Mouse (Mus musculus): ENCODE measurements around the gene Zfp365. TPM values are rescaled to one million over a fixed set of nuclear protein-coding genes. Genes with fewer than 3 reads are reported as not detected.

Zfp365 gene
- polyA plus RNA-seq, 1 experiment from 2014 or later = 0.84 TPM

- no peak overlapping the region for H3K27ac ChIP-seq (ENCODE audit: low read length)
- H3K9me3 ChIP-seq (ENCODE audit: low read length) = no peaks in the 10 kb centered on the region
- WGBS = 84% methylated on average over 4 of the region's 4 CpGs
- no peak overlapping the region for H3K4me3 ChIP-seq (ENCODE audit: low read length)
- H3K4me1 ChIP-seq (ENCODE audit: insufficient read depth, low read length) = 0 out of 2 replicates have a peak, but pooled peaks cover 3% of the 10 kb centered on the region
- H3K4me2 ChIP-seq (replicated peaks; ENCODE audit: low read depth, low read length) = no peak overlapping the region
- H3K9ac ChIP-seq (replicated peaks; ENCODE audit: low read length) = no peak overlapping the region
- no peak for ATAC-seq (ENCODE audit: low FRiP score, low TSS enrichment)
- H3K27me3 ChIP-seq (ENCODE audit: insufficient read depth, low read length) = no peaks in the 10 kb centered on the region
- no peaks in the 10 kb centered on the region for H3K36me3 ChIP-seq (ENCODE audit: insufficient read depth, low read length)
Measured at GRCm38 (mm10) chr10:67857561-67857906, 54.9 kb downstream of the Zfp365 start.

DNA sequence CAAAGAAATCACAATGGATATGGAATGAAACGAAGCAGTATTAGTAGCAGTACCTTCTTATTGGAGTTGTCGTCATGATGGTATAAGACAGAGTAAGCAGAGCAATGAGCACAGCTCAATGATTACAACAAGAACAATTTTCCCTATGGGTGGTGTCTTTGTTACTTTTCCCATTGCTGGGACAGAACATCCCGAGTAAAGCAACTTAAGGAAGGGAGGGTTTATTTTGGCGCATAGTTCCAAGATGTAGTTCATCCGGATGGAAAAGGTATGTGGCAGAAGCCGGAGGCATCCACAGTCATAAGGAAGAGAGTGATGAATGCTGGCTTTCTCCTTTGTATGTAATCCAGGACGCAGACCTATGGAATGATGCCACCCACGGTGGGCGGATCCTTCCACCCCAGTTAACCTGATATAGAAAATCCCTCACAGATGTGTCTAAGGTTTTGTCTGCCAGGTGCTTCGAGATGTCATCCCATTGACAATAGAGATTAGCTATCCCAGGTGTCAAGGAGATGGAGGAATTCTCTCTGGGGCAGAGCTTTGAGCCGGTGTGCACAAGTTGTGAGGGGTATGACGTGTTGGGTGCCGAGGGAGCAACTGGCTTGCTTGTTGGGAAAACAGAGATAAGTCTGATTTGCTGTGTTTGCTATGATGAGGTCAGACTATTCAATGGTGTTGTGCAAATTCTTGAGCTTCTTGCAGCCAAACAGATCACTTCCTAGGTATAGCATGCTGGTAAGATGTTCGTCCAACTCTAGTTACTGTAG, 55.5 kb downstream of the Zfp365 start:
- Histone ChIP-seq H3K4me1 (ENCODE audit: insufficient read depth, low read length) (0 out of 2 replicates have a peak, but pooled peaks cover 3% of the 10 kb centered on the region), H3K9ac (replicated peaks; ENCODE audit: low read length) (no peak overlapping the region), H3K9me3 (ENCODE audit: low read length) (no peaks in the 10 kb centered on the region), H3K4me2 (replicated peaks; ENCODE audit: low read depth, low read length) (no peak overlapping the region), H3K27me3 (ENCODE audit: insufficient read depth, low read length) (no peaks in the 10 kb centered on the region), H3K4me3 (ENCODE audit: low read length) (no peak overlapping the region), H3K36me3 (ENCODE audit: insufficient read depth, low read length) (no peaks in the 10 kb centered on the region), H3K27ac (ENCODE audit: low read length) (no peak overlapping the region)
- WGBS = 93% methylated on average over 14 of the region's 14 CpGs
- no peak for ATAC-seq (ENCODE audit: low FRiP score, low TSS enrichment)

- Histone ChIP-seq H3K4me1 (ENCODE audit: insufficient read depth, low read length) (0 out of 2 replicates have a peak, but pooled peaks cover 3% of the 10 kb centered on the region), H3K4me3 (ENCODE audit: low read length) (no peak overlapping the region), H3K4me2 (replicated peaks; ENCODE audit: low read depth, low read length) (no peak overlapping the region), H3K27ac (ENCODE audit: low read length) (no peak overlapping the region), H3K27me3 (ENCODE audit: insufficient read depth, low read length) (no peaks in the 10 kb centered on the region), H3K36me3 (ENCODE audit: insufficient read depth, low read length) (no peaks in the 10 kb centered on the region), H3K9ac (replicated peaks; ENCODE audit: low read length) (no peak overlapping the region), H3K9me3 (ENCODE audit: low read length) (no peaks in the 10 kb centered on the region)
- no peak for ATAC-seq (ENCODE audit: low FRiP score, low TSS enrichment)
- 66% methylated on average over 5 of the region's 5 CpGs for WGBS
Measured at GRCm38 (mm10) chr10:67855760-67856159, 56.7 kb downstream of the Zfp365 start.

DNA sequence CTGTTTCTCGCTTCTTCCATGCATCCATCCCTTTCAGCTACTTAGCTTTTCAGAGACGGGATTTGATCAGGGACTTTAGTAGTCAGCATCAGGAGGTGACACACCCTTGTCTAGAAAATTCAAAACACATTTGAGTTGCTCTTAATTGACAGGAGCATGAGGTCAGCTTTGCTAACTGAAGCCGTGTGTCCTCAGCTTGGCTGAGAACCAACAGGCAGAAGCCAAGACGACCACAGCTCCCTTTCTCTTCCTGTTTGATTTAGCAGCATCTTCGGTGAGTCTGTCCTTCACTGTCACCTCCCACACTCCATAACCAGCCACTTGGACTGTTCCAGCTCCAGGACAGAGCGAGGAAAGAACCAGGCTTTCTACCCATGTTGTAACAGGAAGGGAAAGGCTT, 60.1 kb downstream of the Zfp365 start:
- H3K4me2 ChIP-seq (replicated peaks; ENCODE audit: low read depth, low read length) = no peak overlapping the region
- H3K4me1 ChIP-seq (ENCODE audit: insufficient read depth, low read length) = 0 out of 2 replicates have a peak, but pooled peaks cover 3% of the 10 kb centered on the region
- H3K36me3 ChIP-seq (ENCODE audit: insufficient read depth, low read length) = no peaks in the 10 kb centered on the region
- no peak overlapping the region for H3K27ac ChIP-seq (ENCODE audit: low read length)
- H3K9ac ChIP-seq (replicated peaks; ENCODE audit: low read length) = no peak overlapping the region
- H3K9me3 ChIP-seq (ENCODE audit: low read length) = no peaks in the 10 kb centered on the region
- H3K4me3 ChIP-seq (ENCODE audit: low read length) = no peak overlapping the region
- ATAC-seq (ENCODE audit: low FRiP score, low TSS enrichment) = no peak
- 63% methylated on average over 6 of the region's 6 CpGs for WGBS
- H3K27me3 ChIP-seq (ENCODE audit: insufficient read depth, low read length) = no peaks in the 10 kb centered on the region

- Histone ChIP-seq H3K27ac (ENCODE audit: low read length) (no peak overlapping the region), H3K9ac (replicated peaks; ENCODE audit: low read length) (no peak overlapping the region), H3K27me3 (ENCODE audit: insufficient read depth, low read length) (no peaks in the 10 kb centered on the region), H3K4me1 (ENCODE audit: insufficient read depth, low read length) (0 out of 2 replicates have a peak, but pooled peaks cover 3% of the 10 kb centered on the region), H3K9me3 (ENCODE audit: low read length) (no peaks in the 10 kb centered on the region), H3K36me3 (ENCODE audit: insufficient read depth, low read length) (no peaks in the 10 kb centered on the region), H3K4me2 (replicated peaks; ENCODE audit: low read depth, low read length) (no peak overlapping the region), H3K4me3 (ENCODE audit: low read length) (no peak overlapping the region)
- ATAC-seq (ENCODE audit: low FRiP score, low TSS enrichment) = no peak
- WGBS = 47% methylated on average over 6 of the region's 6 CpGs
Measured at GRCm38 (mm10) chr10:67851079-67851478, 61.4 kb downstream of the Zfp365 start.

DNA sequence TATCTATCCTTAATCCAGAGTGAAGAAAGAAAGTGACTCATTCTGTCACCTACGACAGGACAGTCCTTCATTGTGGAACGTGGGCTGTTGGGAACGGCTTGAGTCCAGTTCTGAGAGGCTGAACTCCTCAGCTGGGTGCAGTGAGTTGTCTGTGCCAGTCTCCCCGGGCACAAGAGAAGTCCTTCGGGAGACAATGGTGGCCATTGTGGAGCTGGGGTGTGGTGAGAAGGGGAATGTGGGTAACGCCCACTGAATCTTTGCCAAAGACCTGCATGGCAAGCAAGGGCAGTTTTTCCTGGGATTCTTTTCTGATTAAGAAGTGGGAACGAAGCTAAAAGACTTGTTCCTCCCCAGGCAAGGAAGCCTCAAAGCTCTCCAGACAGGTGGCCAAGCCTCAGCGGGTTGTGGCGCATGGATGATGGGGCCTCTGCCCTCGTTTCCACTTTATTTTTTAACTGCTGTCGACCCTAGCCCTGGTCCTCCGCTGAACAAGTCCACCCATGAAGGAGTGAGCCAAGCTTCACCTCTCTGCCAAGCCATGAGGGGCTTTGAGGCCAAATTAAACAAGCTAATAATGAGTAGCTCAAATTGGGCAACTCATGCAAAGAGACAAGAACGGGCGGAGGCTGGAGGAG, 66.3 kb downstream of the Zfp365 start:
- WGBS = 80% methylated on average over 14 of the region's 14 CpGs
- ATAC-seq (ENCODE audit: low FRiP score, low TSS enrichment) = no peak
- no peaks in the 10 kb centered on the region for H3K36me3 ChIP-seq (ENCODE audit: insufficient read depth, low read length)
- H3K9me3 ChIP-seq (ENCODE audit: low read length) = no peaks in the 10 kb centered on the region
- H3K4me3 ChIP-seq (ENCODE audit: low read length) = no peak overlapping the region
- no peak overlapping the region for H3K27ac ChIP-seq (ENCODE audit: low read length)
- no peak overlapping the region for H3K4me2 ChIP-seq (replicated peaks; ENCODE audit: low read depth, low read length)
- no peaks in the 10 kb centered on the region for H3K27me3 ChIP-seq (ENCODE audit: insufficient read depth, low read length)
- H3K9ac ChIP-seq (replicated peaks; ENCODE audit: low read length) = no peak overlapping the region
- H3K4me1 ChIP-seq (ENCODE audit: insufficient read depth, low read length) = no peaks in the 10 kb centered on the region

- H3K9ac ChIP-seq (replicated peaks; ENCODE audit: low read length) = no peak overlapping the region
- H3K4me2 ChIP-seq (replicated peaks; ENCODE audit: low read depth, low read length) = no peak overlapping the region
- H3K9me3 ChIP-seq (ENCODE audit: low read length) = no peaks in the 10 kb centered on the region
- H3K36me3 ChIP-seq (ENCODE audit: insufficient read depth, low read length) = no peaks in the 10 kb centered on the region
- WGBS = 75% methylated on average over 10 of the region's 10 CpGs
- no peaks in the 10 kb centered on the region for H3K27me3 ChIP-seq (ENCODE audit: insufficient read depth, low read length)
- no peak overlapping the region for H3K27ac ChIP-seq (ENCODE audit: low read length)
- ATAC-seq (ENCODE audit: low FRiP score, low TSS enrichment) = no peak
- no peak overlapping the region for H3K4me3 ChIP-seq (ENCODE audit: low read length)
- H3K4me1 ChIP-seq (ENCODE audit: insufficient read depth, low read length) = no peaks in the 10 kb centered on the region
Measured at GRCm38 (mm10) chr10:67841596-67841995, 70.9 kb downstream of the Zfp365 start.

DNA sequence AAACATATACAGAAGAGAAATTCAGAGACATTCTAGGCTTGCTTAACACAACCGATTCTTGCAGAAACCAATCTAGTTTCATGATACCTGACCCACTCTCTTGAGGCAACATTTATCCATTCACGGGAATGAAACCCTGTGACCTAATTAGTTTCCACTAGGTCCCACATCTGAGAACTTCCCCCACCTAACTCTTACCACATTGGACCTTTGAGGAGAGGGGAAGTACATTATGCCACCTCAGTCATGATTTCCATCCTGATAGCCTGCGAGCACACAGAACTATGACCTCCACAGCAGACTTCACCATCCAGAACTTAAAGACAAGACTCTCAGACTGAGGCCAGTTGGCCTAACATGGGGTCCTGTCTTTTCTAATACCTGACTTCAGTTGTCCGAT, 71.7 kb downstream of the Zfp365 start:
- no peaks in the 10 kb centered on the region for H3K4me1 ChIP-seq (ENCODE audit: insufficient read depth, low read length)
- H3K4me2 ChIP-seq (replicated peaks; ENCODE audit: low read depth, low read length) = no peak overlapping the region
- ATAC-seq (ENCODE audit: low FRiP score, low TSS enrichment) = no peak
- H3K36me3 ChIP-seq (ENCODE audit: insufficient read depth, low read length) = no peaks in the 10 kb centered on the region
- H3K27me3 ChIP-seq (ENCODE audit: insufficient read depth, low read length) = no peaks in the 10 kb centered on the region
- no peaks in the 10 kb centered on the region for H3K9me3 ChIP-seq (ENCODE audit: low read length)
- 92% methylated on average over 4 of the region's 4 CpGs for WGBS
- no peak overlapping the region for H3K4me3 ChIP-seq (ENCODE audit: low read length)
- no peak overlapping the region for H3K27ac ChIP-seq (ENCODE audit: low read length)
- no peak overlapping the region for H3K9ac ChIP-seq (replicated peaks; ENCODE audit: low read length)

DNA sequence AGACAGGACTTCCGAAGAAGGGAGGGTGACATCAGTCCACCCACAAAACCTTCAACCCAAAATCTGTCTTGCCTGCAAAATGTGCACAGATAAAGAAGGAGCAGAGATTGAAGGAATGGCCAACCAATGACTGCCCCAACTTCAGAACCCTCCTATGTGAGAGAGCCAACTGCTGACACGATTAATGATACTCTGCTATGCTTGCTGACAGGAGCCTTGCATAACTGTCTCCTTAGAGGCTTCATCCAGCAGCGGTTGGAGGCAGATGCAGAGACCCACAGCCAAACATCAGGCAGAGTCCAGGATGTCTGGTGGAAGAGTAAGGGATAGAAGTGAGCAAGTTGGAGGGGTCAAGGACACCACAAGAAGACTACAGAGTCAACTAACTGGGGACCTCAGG, 73.3 kb downstream of the Zfp365 start:
- WGBS = 76% methylated on average over 3 of the region's 3 CpGs
- ATAC-seq (ENCODE audit: low FRiP score, low TSS enrichment) = no peak

DNA sequence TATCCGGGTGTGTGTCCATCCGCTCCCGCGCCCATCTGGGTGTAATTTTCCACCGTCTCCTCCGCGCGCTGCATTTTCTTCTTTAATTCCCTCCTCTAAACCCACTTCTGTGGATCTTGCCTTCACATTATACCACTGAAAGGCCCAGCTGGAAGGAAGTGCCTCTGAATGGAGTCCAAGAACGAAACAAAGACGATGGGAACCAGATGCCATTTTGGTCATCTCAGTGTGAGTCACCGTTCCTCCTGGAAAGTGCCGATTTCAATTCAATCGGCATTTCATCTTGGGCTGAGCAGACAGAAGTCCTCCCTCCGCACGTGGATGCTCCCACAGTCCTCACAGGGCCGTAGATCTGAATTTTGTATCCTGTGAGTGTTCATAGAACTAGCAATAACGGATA, 76.0 kb downstream of the Zfp365 start:
- ATAC-seq (ENCODE audit: low FRiP score, low TSS enrichment) = no peak
- no peaks in the 10 kb centered on the region for H3K4me1 ChIP-seq (ENCODE audit: insufficient read depth, low read length)
- no peak overlapping the region for H3K9ac ChIP-seq (replicated peaks; ENCODE audit: low read length)
- 88% methylated on average over 17 of the region's 17 CpGs for WGBS
- no peaks in the 10 kb centered on the region for H3K9me3 ChIP-seq (ENCODE audit: low read length)
- no peak overlapping the region for H3K4me2 ChIP-seq (replicated peaks; ENCODE audit: low read depth, low read length)
- H3K27ac ChIP-seq (ENCODE audit: low read length) = no peak overlapping the region
- no peaks in the 10 kb centered on the region for H3K27me3 ChIP-seq (ENCODE audit: insufficient read depth, low read length)
- H3K4me3 ChIP-seq (ENCODE audit: low read length) = no peak overlapping the region
- H3K36me3 ChIP-seq (ENCODE audit: insufficient read depth, low read length) = no peaks in the 10 kb centered on the region

More for the DNA sequence above, 73.3 kb downstream of the Zfp365 start:
- no peaks in the 10 kb centered on the region for H3K27me3 ChIP-seq (ENCODE audit: insufficient read depth, low read length)
- H3K27ac ChIP-seq (ENCODE audit: low read length) = no peak overlapping the region
- no peaks in the 10 kb centered on the region for H3K9me3 ChIP-seq (ENCODE audit: low read length)
- H3K36me3 ChIP-seq (ENCODE audit: insufficient read depth, low read length) = no peaks in the 10 kb centered on the region
- no peak overlapping the region for H3K4me2 ChIP-seq (replicated peaks; ENCODE audit: low read depth, low read length)
- no peaks in the 10 kb centered on the region for H3K4me1 ChIP-seq (ENCODE audit: insufficient read depth, low read length)
- no peak overlapping the region for H3K9ac ChIP-seq (replicated peaks; ENCODE audit: low read length)
- no peak overlapping the region for H3K4me3 ChIP-seq (ENCODE audit: low read length)

Measured in kidney, embryonic 16.5 days (tissue).